Mouse (Mus musculus) stomach, postnatal 0 days (tissue): ENCODE measurements around the gene Mecom.

Experiments
- CTCF ChIP-seq: IDR thresholded peaks from 2 replicates; pipeline ENCODE4 v1.5.1; 2016; ENCODE audit warnings: antibody characterized with exemption, low read depth, mild to moderate bottlenecking, moderate library complexity
- EP300 ChIP-seq: optimal IDR thresholded peaks from 2 replicates; pipeline ENCODE3; 2016; ENCODE audit warnings: antibody characterized with exemption

DNA sequence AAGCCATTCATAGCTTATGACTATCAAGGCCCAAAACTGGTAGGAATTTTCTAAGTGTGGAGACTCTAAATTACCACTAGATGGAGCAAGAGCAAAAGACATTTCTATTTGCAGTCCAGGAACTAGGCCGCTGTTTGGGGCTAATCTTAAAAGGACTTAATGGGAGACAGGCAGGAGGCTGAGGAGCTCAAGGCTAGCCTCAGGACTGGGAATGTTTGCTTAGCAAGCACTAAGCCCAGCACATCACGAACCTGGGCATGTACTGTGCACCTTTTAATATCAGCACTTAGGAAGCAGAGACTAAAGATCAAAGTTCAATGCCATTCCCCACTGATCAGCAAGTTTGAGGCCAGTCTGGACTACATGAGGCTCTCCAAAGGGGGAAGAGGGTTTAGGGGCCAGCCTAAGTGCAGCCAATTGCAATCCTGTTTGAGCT lies 44.6 kb upstream of the Mecom start:
- peak; percentile 89 for TF ChIP-seq CTCF
- TF ChIP-seq EP300, result no peak
